Mouse (Mus musculus) lung, postnatal 14 days (tissue): ENCODE measurements around the gene Clps.
"Not testable (repeated sequence)": the region's sequence is repeated elsewhere in the genome, so short reads cannot be mapped to it uniquely, and the experiment has no call there.

Experiments
- DNase-seq: peaks from one replicate; pipeline ENCODE4 v3.0.0; 2021

Gene Clps

GRCm38 (mm10) chr17:28560598-28560997 lies at the start of gene Clps:
Gene Clps, minus strand, starts transcription at chr17:28560766.
- no peak for DNase-seq

- DNase-seq = no peak
Measured at GRCm38 (mm10) chr17:28609543-28609942, 49.0 kb upstream of the Clps start.

- no peak for DNase-seq
Measured at GRCm38 (mm10) chr17:28601557-28602250, 41.1 kb upstream of the Clps start.

GRCm38 (mm10) chr17:28600780-28601179 lies 40.2 kb upstream of the Clps start:
- no peak for DNase-seq

- no peak for DNase-seq
Measured at GRCm38 (mm10) chr17:28593965-28594364, 33.4 kb upstream of the Clps start.

- peak; percentile 79 for DNase-seq
Measured at GRCm38 (mm10) chr17:28592998-28593397, 32.4 kb upstream of the Clps start.

GRCm38 (mm10) chr17:28591476-28591875 lies 30.9 kb upstream of the Clps start:
- DNase-seq = no peak

- no peak for DNase-seq
Measured at GRCm38 (mm10) chr17:28590596-28590995, 30.0 kb upstream of the Clps start.

GRCm38 (mm10) chr17:28588591-28588990 lies 28.0 kb upstream of the Clps start:
- no peak for DNase-seq

GRCm38 (mm10) chr17:28586509-28586908 lies 25.9 kb upstream of the Clps start:
- DNase-seq = peak; percentile 10

GRCm38 (mm10) chr17:28581056-28581455 lies 20.5 kb upstream of the Clps start:
- no peak for DNase-seq

- DNase-seq = peak; percentile 75
Measured at GRCm38 (mm10) chr17:28580396-28580795, 19.8 kb upstream of the Clps start.

GRCm38 (mm10) chr17:28575244-28576125 lies 14.9 kb upstream of the Clps start, which contains the start of gene Lhfpl5:
Gene Lhfpl5, plus strand, starts transcription at chr17:28575641.
- DNase-seq = peak; percentile 46

- no peak for DNase-seq
Measured at GRCm38 (mm10) chr17:28572941-28573340, 12.4 kb upstream of the Clps start.

GRCm38 (mm10) chr17:28572521-28572920 lies 12.0 kb upstream of the Clps start:
- DNase-seq = no peak

- DNase-seq = no peak
Measured at GRCm38 (mm10) chr17:28571868-28572267, 11.3 kb upstream of the Clps start.

- no peak for DNase-seq
Measured at GRCm38 (mm10) chr17:28567541-28567940, 7.0 kb upstream of the Clps start.

- DNase-seq = no peak
Measured at GRCm38 (mm10) chr17:28565181-28565580, 4.6 kb upstream of the Clps start.

- no peak for DNase-seq
Measured at GRCm38 (mm10) chr17:28561613-28562012, 1.0 kb upstream of the Clps start.

- DNase-seq = no peak
Measured at GRCm38 (mm10) chr17:28557772-28558171, 2.8 kb downstream of the Clps start.

GRCm38 (mm10) chr17:28556635-28557396 lies 3.8 kb downstream of the Clps start:
- DNase-seq = no peak

GRCm38 (mm10) chr17:28554021-28554420 lies 6.5 kb downstream of the Clps start:
- DNase-seq = not testable (repeated sequence)
